Mouse (Mus musculus) retina, adult 2 months (tissue): Measurements from ENCODE around the gene B3galt4.
"Not testable (repeated sequence)": the region's sequence is repeated elsewhere in the genome, so short reads cannot be mapped to it uniquely, and the experiment has no call there.

Experiments used
- DNase-seq: peaks from one replicate; pipeline ENCODE4 v3.0.0-alpha.2; 2012; ENCODE audit warnings: low read depth, low spot score

Gene B3galt4

DNA sequence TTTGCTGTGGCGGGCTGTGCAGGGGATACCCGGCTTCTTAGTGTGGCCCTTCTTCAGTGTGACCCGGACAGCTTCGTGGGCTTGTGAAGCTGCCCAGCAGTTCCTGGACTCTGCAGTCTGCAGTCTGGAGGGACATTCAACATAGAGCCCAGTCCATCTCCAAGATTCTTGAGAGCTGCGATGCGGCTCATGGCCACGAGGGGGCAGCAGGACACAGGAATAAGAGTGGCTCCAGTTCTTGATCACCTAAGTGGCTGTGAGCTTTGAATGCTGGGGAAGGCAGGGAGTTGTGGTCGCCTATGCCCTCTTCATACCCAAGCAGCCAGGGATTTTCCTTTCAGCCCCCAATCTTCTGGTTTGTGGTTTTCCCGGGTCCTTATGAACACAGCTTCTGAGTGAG lies 17.2 kb upstream of the B3galt4 start:
- peak; percentile 63 for DNase-seq

DNA sequence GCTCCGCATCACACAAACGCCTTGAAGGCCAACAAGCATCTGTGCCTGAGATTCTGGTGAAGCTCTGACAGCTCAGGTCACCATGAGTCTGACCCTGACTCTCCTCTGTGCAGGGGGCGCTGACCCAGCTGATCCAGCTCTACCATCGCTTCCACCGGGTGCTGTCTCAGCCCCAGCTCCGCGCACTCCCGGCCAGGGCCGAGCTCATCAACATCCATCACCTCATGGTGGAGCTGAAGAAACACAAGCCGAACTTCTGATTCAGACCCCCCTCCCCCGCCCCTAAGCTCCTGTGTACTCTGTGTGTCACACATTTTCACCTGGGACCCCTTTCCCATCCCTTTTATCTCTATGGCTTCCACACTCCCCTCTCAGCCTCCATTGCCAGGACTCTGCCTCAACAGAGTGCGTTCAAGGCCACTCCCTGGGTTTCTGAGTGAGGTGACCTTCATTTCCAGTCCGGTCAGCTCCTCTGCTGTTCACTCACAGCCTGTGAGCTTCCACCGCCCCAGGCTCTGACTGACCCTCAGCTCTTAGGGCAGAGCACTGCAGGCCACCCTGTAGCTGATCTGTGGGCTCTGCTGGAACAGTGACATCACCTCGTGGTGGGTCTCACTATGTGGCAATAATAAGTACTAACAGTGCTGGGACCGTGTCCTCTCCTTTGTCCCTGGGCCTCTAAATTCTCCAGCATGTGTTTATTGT lies 14.7 kb upstream of the B3galt4 start:
- DNase-seq, result no peak

GRCm38 (mm10) chr17:33965082-33965845 lies 14.0 kb upstream of the B3galt4 start:
- DNase-seq, result no peak

DNA sequence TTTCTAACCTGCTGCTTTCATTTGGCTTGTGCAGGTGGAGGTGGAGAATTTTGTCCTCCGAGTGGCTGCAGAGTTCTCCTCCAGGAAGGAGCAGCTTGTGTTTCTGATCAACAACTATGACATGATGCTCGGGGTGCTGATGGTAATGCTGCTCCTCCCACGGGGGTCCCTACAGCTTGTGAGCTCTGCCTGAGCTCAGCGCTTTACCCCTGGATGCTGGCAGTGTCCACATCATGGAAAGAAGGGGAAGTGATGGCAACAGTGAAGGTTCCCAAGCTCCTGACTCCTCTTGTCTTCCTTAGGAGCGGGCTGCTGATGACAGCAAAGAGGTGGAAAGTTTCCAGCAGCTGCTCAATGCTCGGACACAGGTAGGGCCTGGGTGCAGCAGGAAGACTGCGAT lies 11.6 kb upstream of the B3galt4 start:
- no peak for DNase-seq

DNA sequence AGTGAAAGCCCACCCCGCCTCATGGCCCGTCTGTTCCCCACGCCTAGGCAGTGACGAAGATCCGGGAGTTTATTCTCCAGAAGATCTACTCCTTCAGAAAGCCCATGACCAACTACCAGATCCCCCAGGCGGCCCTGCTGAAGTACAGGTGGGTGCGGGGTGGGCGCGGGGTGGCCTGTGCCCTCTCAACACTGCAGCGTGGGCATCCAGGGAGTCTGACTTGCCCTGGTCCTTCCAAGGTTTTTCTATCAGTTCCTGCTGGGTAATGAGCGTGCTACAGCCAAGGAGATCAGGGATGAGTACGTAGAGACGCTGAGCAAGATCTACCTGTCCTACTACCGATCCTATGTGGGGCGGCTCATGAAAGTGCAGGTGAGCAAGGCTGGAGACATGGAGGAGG lies 8.7 kb upstream of the B3galt4 start:
- DNase-seq, result no peak

DNA sequence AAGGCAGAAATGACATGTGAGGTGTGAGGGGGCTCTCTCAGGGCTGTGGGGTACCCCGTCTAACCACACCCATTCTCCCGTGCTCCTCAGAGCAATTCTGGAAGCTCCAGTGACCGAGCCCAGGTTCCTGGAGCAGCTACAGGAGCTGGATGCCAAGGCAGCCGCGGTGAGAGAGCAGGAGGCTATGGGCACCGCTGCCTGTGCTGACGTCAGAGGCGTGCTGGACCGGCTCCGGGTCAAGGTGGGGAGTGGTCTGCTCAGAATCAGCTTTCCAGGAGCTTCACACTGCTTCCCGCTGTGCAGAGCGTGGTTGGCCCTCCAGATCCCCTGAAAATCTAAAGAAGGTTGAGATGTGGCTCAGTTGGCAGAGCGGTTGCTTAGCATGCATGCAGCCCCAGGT lies 7.8 kb upstream of the B3galt4 start:
- DNase-seq, result no peak

DNA sequence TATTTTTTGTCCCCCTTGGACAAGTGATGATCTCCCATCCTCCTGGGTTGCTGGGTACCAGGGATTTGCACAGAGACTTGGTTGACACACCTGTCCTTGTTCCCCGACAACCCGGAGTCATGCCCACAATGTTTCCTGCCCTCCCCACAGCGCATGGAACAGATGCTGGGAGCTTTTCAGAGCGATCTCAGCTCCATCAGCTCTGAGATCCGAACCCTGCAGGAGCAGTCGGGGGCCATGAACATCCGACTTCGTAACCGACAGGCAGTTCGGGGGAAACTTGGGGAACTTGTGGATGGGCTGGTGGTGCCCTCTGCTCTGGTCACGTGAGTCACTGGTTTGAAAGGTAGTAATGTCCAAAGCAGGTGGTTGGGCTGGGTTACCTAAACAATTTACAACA lies 7.2 kb upstream of the B3galt4 start:
- no peak for DNase-seq

DNA sequence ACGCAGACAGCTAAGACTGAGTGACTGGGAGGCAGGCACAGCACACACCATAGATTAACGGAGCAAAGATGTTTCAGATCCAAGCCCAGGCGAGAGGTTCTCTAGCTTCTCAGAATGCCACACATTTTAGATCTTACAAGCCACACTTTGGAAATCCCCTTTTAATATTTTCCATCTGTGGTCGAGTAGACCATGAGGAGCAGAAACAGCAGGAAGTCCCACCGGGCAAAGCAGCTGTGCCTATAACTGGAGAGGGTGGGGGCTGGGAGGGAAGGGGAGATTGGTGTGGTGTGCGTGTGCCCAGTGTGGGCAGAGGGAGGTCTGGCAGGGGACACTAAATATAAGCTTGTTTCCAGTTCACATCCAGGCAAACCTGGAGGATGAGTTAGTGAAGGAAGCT lies 6.2 kb upstream of the B3galt4 start:
- DNase-seq, result no peak

DNA sequence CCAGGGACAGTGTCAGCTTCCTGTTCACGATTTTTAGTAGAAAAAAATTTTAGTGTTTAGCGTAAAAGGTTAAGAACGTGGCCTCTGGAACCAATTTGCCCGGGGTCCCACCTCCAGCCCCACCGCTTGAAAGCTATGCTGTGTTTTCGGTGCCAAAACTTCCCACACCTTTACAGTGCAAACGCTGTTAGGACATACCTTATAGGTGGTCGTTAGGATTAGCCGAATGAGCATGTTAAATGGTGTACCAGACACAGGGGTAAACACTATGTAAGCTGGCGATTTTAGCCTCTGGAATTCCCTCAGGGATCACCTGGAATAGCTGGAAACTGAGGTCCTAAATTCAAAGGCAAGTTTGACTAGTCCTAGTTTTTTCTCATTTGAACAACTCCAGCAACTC lies 5.0 kb upstream of the B3galt4 start:
- no peak for DNase-seq

DNA sequence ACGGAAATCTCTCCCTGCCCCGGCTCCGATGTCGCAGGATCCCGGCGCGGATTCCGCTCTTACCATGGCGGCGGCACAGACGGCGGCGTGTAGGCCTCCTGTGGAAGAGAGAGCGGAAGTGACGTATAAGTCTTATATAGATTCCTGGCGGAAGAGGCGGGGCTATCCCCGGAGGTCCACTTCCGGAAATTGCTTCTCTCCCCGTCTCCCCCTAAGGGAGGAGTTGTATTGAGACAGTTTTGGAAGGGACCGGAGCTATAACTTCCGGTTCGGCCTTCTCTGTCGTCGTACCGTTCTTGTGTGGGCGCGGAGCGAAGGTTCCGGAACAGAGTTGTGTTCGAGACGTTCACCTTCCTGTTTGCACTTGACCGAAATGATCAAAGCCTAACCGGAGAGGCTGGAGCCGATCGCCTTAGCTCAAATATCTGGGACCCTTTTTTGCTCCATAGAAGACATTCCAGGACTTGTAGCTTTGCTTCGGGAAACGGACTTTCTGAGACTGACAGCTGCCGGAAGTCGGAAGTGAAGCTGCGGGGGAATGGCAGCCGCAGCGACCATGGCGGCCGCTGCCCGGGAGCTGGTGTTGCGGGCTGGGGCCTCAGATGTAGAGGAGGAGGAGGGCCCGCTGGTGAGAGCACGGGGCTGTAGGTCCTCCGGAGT lies 4.4 kb upstream of the B3galt4 start, which contains the start of the genes Vps52 and Rps18:
Gene Vps52, plus strand, starts transcription at position 258 of the 660 bp plus-strand sequence.
Gene Rps18, minus strand, starts transcription at position 447 of the 660 bp plus-strand sequence.
- peak; percentile 98 for DNase-seq

- DNase-seq, result no peak
Observed at GRCm38 (mm10) chr17:33954646-33955554, 3.6 kb upstream of the B3galt4 start.

DNA sequence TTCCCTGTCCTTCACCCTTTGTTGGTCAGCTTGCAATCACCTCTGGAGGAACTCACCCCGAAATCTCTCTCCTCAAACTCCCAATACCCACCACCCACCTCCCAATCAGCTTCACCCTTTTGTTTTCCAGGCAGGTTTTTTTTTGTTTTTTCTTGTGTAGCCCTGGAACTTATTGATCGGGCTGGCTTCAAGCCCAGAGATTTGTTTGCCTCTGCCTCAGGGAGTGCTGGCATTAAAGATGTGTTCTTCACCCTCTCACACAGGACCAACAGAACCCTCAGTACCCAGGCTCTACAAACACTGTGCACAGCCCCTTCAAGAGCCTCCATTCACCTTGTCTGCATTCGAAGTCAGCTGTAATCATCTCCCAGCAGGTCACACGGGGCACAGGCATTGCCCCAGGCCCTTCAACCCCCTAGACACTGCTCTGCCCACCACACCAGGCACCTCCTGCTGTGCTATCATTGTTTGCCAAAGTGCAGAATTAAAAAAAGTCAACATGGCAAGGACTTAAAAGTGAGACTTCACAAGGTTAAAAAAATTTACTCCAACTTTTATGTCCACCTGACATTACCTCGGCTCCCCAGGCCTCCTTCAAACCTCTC lies 2.8 kb upstream of the B3galt4 start:
- DNase-seq, result no peak

GRCm38 (mm10) chr17:33953310-33953709 lies 2.0 kb upstream of the B3galt4 start:
- DNase-seq, result no peak

DNA sequence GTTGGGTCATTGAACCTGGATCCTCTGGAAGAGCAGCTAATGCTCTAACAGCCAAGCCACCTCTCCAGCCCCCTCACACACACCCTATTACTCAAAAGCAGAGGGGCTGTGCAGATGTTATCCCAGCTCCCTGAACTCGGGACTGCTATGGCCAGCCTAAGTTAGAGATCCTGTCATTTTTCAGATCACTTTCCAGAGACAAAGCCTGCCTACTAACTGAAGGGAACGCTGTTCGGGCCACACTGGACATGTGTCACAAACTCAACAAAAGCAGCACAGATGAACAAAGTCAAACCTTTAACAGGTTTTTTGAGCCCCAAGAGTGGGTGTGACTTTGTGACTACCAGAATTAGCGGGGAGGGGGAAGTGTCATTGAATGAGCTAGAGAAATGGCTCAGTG lies 1.6 kb upstream of the B3galt4 start:
- DNase-seq, result no peak

GRCm38 (mm10) chr17:33952015-33952414 lies 727 bp upstream of the B3galt4 start:
- not testable (repeated sequence) for DNase-seq

GRCm38 (mm10) chr17:33950131-33950625 lies 1.1 kb downstream of the B3galt4 start:
- DNase-seq, result no peak

GRCm38 (mm10) chr17:33948905-33949537 lies 2.3 kb downstream of the B3galt4 start:
- no peak for DNase-seq

GRCm38 (mm10) chr17:33948090-33948904 lies 3.0 kb downstream of the B3galt4 start:
- no peak for DNase-seq

- DNase-seq, result no peak
Observed at GRCm38 (mm10) chr17:33947430-33948089, 3.7 kb downstream of the B3galt4 start.
